Mouse (Mus musculus) CD4-positive, CD25-positive, alpha-beta regulatory T cell, adult 4 months (primary cell): ENCODE measurements around the gene Acadsb. TPM values are rescaled to one million over a fixed set of nuclear protein-coding genes. Genes with fewer than 3 reads are reported as not detected.

ENCODE experiments used
- ATAC-seq: one replicate; pipeline ENCODE4 v1.8.0; 2017
- polyA plus RNA-seq, 2 experiments: library from polyadenylated mRNA; unstranded; fragments of 100-300 nt; shearing (Covaris generic); gene quantifications; one replicate each; pipeline ENCODE4 v1.2.1; 2017

The Acadsb gene
- polyA plus RNA-seq, 2 experiments from 2014 or later, result 55.0 to 62.7 TPM

GRCm38 (mm10) chr7:131465735-131466134 is 55.3 kb downstream of the Acadsb start:
- ATAC-seq, result no peak

- ATAC-seq, result no peak
Observed at GRCm38 (mm10) chr7:131467312-131467711, 56.9 kb downstream of the Acadsb start.

GRCm38 (mm10) chr7:131469506-131469905 is 59.1 kb downstream of the Acadsb start:
- no peak for ATAC-seq

- ATAC-seq, result no peak
Observed at GRCm38 (mm10) chr7:131471551-131471950, 61.1 kb downstream of the Acadsb start.

- ATAC-seq, result no peak
Observed at GRCm38 (mm10) chr7:131477140-131477539, 66.7 kb downstream of the Acadsb start.

GRCm38 (mm10) chr7:131478403-131478802 is 68.0 kb downstream of the Acadsb start:
- ATAC-seq, result no peak

Other genes with a start within 250 kb of the Acadsb start
- not detected for gene 5430419D17Rik, start 236.2 kb upstream of the Acadsb start, polyA plus RNA-seq
- not detected for gene Cuzd1, start 88.3 kb upstream of the Acadsb start, polyA plus RNA-seq
- gene Fam24b, start 81.1 kb upstream of the Acadsb start, polyA plus RNA-seq, result not detected
- not detected for gene Fam24a, start 76.7 kb upstream of the Acadsb start, polyA plus RNA-seq
- gene 2310057M21Rik, start 47.8 kb upstream of the Acadsb start, polyA plus RNA-seq, result 10 to 100 TPM; 16.2 to 19.7 TPM
- gene Pstk, start 39.5 kb upstream of the Acadsb start, polyA plus RNA-seq, result 10 to 100 TPM; 35.4 to 39.9 TPM
- gene Ikzf5, start 80 bp upstream of the Acadsb start, polyA plus RNA-seq, result 10 to 100 TPM; 34.7 to 39.2 TPM
- not detected for gene Hmx3, start 132.3 kb downstream of the Acadsb start, polyA plus RNA-seq
- not detected for gene Hmx2, start 138.2 kb downstream of the Acadsb start, polyA plus RNA-seq
- 100 to 1,000 TPM; 144 to 175 TPM for gene Bub3, start 149.6 kb downstream of the Acadsb start, polyA plus RNA-seq